Mouse (Mus musculus): ENCODE results near the gene Birc2. TPM values are rescaled to one million over a fixed set of nuclear protein-coding genes. Genes with fewer than 3 reads are reported as not detected.
A peak's percentile ranks its signal among the peaks of the same experiment; 100 is the strongest.

Gene Birc2
- polyA plus RNA-seq, 1 experiment from 2014 or later, result 45.9 TPM

GRCm38 (mm10) chr9:7769081-7769480 lies 67.8 kb downstream of the Birc2 start:
- Histone ChIP-seq H3K27ac (replicated peaks; ENCODE audit: low read depth, low read length) (no peak overlapping the region), H3K4me2 (ENCODE audit: low read depth, low read length) (no peak overlapping the region), H3K4me3 (ENCODE audit: low read depth, low read length) (no peak overlapping the region), H3K36me3 (replicated peaks; ENCODE audit: control insufficient read depth, insufficient read depth, low read depth, low read length) (peaks cover 3% of the 10 kb centered on the region; the same call in 1 of the 2 replicates), H3K9ac (replicated peaks; ENCODE audit: low read length) (no peak overlapping the region), H3K4me1 (ENCODE audit: control insufficient read depth, insufficient read depth, low read length) (no peaks in the 10 kb centered on the region), H3K9me3 (replicated peaks; ENCODE audit: control insufficient read depth, low read length) (no peaks in the 10 kb centered on the region), H3K27me3 (ENCODE audit: control insufficient read depth, insufficient read depth, low read length) (no peaks in the 10 kb centered on the region)
- DNase-seq (ENCODE audit: low spot score) (no peak), ATAC-seq (replicated peaks; ENCODE audit: insufficient number of reproducible peaks, low FRiP score, low TSS enrichment, low read depth) (no peak)
- 73% methylated on average over 4 of the region's 4 CpGs for WGBS

Small RNA genes lying within 50 kb of the gene (microRNA-seq; reads per million reads assigned to microRNA genes)
- gene Mir5618 (ENCODE audit: borderline number of aligned reads), result 11.8 reads per million, percentile 13 among the genes with 10 or more reads in this experiment

Other genes starting within 250 kb of the Birc2 start
- gene Mmp20, start 208.8 kb downstream of the Birc2 start, polyA plus RNA-seq (2014; fragmentation: Nextera tagmentation; extraction: Ambion mirVana), result not detected in 2 replicates
- gene Mmp7, start 145.0 kb downstream of the Birc2 start, polyA plus RNA-seq (2014; fragmentation: Nextera tagmentation; extraction: Ambion mirVana), result not detected in 2 replicates
- 122 and 128 TPM in 2 replicates for gene Tmem123, start 73.0 kb downstream of the Birc2 start, polyA plus RNA-seq (2014; fragmentation: Nextera tagmentation; extraction: Ambion mirVana)
- gene Birc3, start 36.1 kb upstream of the Birc2 start, polyA plus RNA-seq (2014; fragmentation: Nextera tagmentation; extraction: Ambion mirVana), result 6.5 and 8.6 TPM in 2 replicates
- gene Yap1, start 167.5 kb upstream of the Birc2 start, polyA plus RNA-seq (2014; fragmentation: Nextera tagmentation; extraction: Ambion mirVana), result 41.9 and 43.7 TPM in 2 replicates
- gene Cfap300, start 205.8 kb upstream of the Birc2 start, polyA plus RNA-seq (2014; fragmentation: Nextera tagmentation; extraction: Ambion mirVana), result 21.0 and 22.8 TPM in 2 replicates